Mouse (Mus musculus): ENCODE results near the gene Arrdc5. TPM values are rescaled to one million over a fixed set of nuclear protein-coding genes. Genes with fewer than 3 reads are reported as not detected.
A peak's percentile ranks its signal among the peaks of the same experiment; 100 is the strongest.

Arrdc5 gene
- polyA plus RNA-seq, 1 experiment, result not detected

GRCm38 (mm10) chr17:56330345-56330744 lies 30.3 kb upstream of the Arrdc5 start:
- H3K36me3 ChIP-seq (replicated peaks; ENCODE audit: low read length), result peaks cover 39% of the 10 kb centered on the region
- no peaks in the 10 kb centered on the region for H3K27me3 ChIP-seq (replicated peaks)
- peaks cover 87% of the 10 kb centered on the region for H3K4me1 ChIP-seq
- H3K9me3 ChIP-seq, result no peaks in the 10 kb centered on the region
- H3K4me3 ChIP-seq (replicated peaks), result no peak overlapping the region
- TF ChIP-seq GATA1 (IDR thresholded peaks at IDR 0.05; ENCODE audit: borderline replicate concordance, low read length), result no peak
- TF ChIP-seq FLI1 (IDR thresholded peaks at IDR 0.05; ENCODE audit: low read length), result no peak

GRCm38 (mm10) chr17:56329267-56329666 lies 29.2 kb upstream of the Arrdc5 start:
- Histone ChIP-seq H3K36me3 (replicated peaks; ENCODE audit: low read length) (peaks cover 33% of the 10 kb centered on the region), H3K27me3 (replicated peaks) (no peaks in the 10 kb centered on the region), H3K4me3 (replicated peaks) (peak overlapping the region; percentile 60), H3K4me1 (peaks cover 86% of the 10 kb centered on the region), H3K9me3 (no peaks in the 10 kb centered on the region)
- TF ChIP-seq FLI1 (IDR thresholded peaks at IDR 0.05; ENCODE audit: low read length) (no peak), GATA1 (IDR thresholded peaks at IDR 0.05; ENCODE audit: borderline replicate concordance, low read length) (no peak)

GRCm38 (mm10) chr17:56326153-56327147 lies 26.4 kb upstream of the Arrdc5 start:
- H3K4me1 ChIP-seq, result peaks cover 61% of the 10 kb centered on the region
- H3K9me3 ChIP-seq, result no peaks in the 10 kb centered on the region
- no peaks in the 10 kb centered on the region for H3K27me3 ChIP-seq (replicated peaks)
- H3K36me3 ChIP-seq (replicated peaks; ENCODE audit: low read length), result peaks cover 38% of the 10 kb centered on the region
- peak overlapping the region; percentile 96 for H3K4me3 ChIP-seq (replicated peaks)
- no peak for TF ChIP-seq FLI1 (IDR thresholded peaks at IDR 0.05; ENCODE audit: low read length)
- TF ChIP-seq GATA1 (IDR thresholded peaks at IDR 0.05; ENCODE audit: borderline replicate concordance, low read length), result no peak

GRCm38 (mm10) chr17:56325450-56326152 lies 25.5 kb upstream of the Arrdc5 start, which contains the start of gene Kdm4b:
Gene Kdm4b (plus strand): TSS chr17:56326062.
- Histone ChIP-seq H3K9me3 (no peaks in the 10 kb centered on the region), H3K27me3 (replicated peaks) (no peaks in the 10 kb centered on the region), H3K4me1 (peaks cover 53% of the 10 kb centered on the region), H3K4me3 (replicated peaks) (peak within 1 kb of the TSS; percentile 96), H3K36me3 (replicated peaks; ENCODE audit: low read length) (peaks cover 38% of the 10 kb centered on the region)
- TF ChIP-seq GATA1 (IDR thresholded peaks at IDR 0.05; ENCODE audit: borderline replicate concordance, low read length) (no peak), FLI1 (IDR thresholded peaks at IDR 0.05; ENCODE audit: low read length) (no peak)

GRCm38 (mm10) chr17:56324419-56324818 lies 24.3 kb upstream of the Arrdc5 start:
- Histone ChIP-seq H3K4me3 (replicated peaks) (peak overlapping the region; percentile 42), H3K36me3 (replicated peaks; ENCODE audit: low read length) (peaks cover 43% of the 10 kb centered on the region), H3K4me1 (peaks cover 41% of the 10 kb centered on the region), H3K27me3 (replicated peaks) (no peaks in the 10 kb centered on the region), H3K9me3 (no peaks in the 10 kb centered on the region)
- TF ChIP-seq GATA1 (IDR thresholded peaks at IDR 0.05; ENCODE audit: borderline replicate concordance, low read length) (no peak), FLI1 (IDR thresholded peaks at IDR 0.05; ENCODE audit: low read length) (no peak)

- Histone ChIP-seq H3K9me3 (no peaks in the 10 kb centered on the region), H3K27me3 (replicated peaks) (no peaks in the 10 kb centered on the region), H3K4me1 (peaks cover 51% of the 10 kb centered on the region), H3K4me3 (replicated peaks) (no peak overlapping the region), H3K36me3 (replicated peaks; ENCODE audit: low read length) (peaks cover 87% of the 10 kb centered on the region)
- TF ChIP-seq FLI1 (IDR thresholded peaks at IDR 0.05; ENCODE audit: low read length), result no peak
- no peak for TF ChIP-seq GATA1 (IDR thresholded peaks at IDR 0.05; ENCODE audit: borderline replicate concordance, low read length)
Measured at GRCm38 (mm10) chr17:56309191-56309945, 9.3 kb upstream of the Arrdc5 start.

GRCm38 (mm10) chr17:56308088-56308487 lies 8.0 kb upstream of the Arrdc5 start:
- peaks cover 59% of the 10 kb centered on the region for H3K4me1 ChIP-seq
- H3K9me3 ChIP-seq, result no peaks in the 10 kb centered on the region
- no peak overlapping the region for H3K4me3 ChIP-seq (replicated peaks)
- TF ChIP-seq GATA1 (IDR thresholded peaks at IDR 0.05; ENCODE audit: borderline replicate concordance, low read length) (no peak), FLI1 (IDR thresholded peaks at IDR 0.05; ENCODE audit: low read length) (no peak)
- no peaks in the 10 kb centered on the region for H3K27me3 ChIP-seq (replicated peaks)
- H3K36me3 ChIP-seq (replicated peaks; ENCODE audit: low read length), result peaks cover 74% of the 10 kb centered on the region

- H3K9me3 ChIP-seq, result no peaks in the 10 kb centered on the region
- H3K4me1 ChIP-seq, result peaks cover 68% of the 10 kb centered on the region
- TF ChIP-seq GATA1 (IDR thresholded peaks at IDR 0.05; ENCODE audit: borderline replicate concordance, low read length) (no peak), FLI1 (IDR thresholded peaks at IDR 0.05; ENCODE audit: low read length) (no peak)
- peaks cover 53% of the 10 kb centered on the region for H3K36me3 ChIP-seq (replicated peaks; ENCODE audit: low read length)
- no peak overlapping the region for H3K4me3 ChIP-seq (replicated peaks)
- no peaks in the 10 kb centered on the region for H3K27me3 ChIP-seq (replicated peaks)
Measured at GRCm38 (mm10) chr17:56305826-56306225, 5.7 kb upstream of the Arrdc5 start.

GRCm38 (mm10) chr17:56305156-56305555 lies 5.1 kb upstream of the Arrdc5 start:
- H3K4me1 ChIP-seq, result peaks cover 64% of the 10 kb centered on the region
- H3K27me3 ChIP-seq (replicated peaks), result peaks cover under 1% of the 10 kb centered on the region
- TF ChIP-seq GATA1 (IDR thresholded peaks at IDR 0.05; ENCODE audit: borderline replicate concordance, low read length) (no peak), FLI1 (IDR thresholded peaks at IDR 0.05; ENCODE audit: low read length) (no peak)
- no peaks in the 10 kb centered on the region for H3K9me3 ChIP-seq
- peaks cover 46% of the 10 kb centered on the region for H3K36me3 ChIP-seq (replicated peaks; ENCODE audit: low read length)
- H3K4me3 ChIP-seq (replicated peaks), result peak overlapping the region; percentile 95

All from megakaryocyte, embryonic 14.5 days (primary cell).